Mouse (Mus musculus): ENCODE data around the gene A930017K11Rik.

A930017K11Rik gene

DNA sequence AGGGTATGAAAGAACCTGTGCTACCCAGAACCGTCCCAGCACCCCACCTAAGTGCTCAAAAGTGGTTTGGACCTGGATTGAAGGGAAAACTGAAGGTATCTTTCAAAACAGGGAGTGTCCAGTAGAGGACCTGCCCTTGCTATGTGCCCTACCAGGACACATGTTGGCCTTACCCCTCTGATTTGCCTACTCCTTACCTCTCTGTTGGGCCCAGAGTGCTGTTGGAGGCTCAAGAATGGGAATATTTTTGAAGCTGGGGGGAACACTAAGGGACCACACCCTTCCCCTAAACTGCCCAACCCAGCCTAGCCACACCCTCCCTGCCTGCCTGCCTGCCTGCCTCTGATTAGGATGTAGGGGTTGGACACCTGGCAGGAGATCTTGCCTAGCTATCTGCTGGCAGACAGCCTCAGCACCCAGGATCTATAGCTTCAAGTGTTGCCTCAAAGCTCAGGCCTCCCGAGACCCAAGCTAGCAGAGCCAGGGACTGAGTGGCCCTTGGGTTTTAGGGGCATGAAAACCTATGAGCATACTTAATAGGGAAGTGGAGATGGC, 9.7 kb downstream of the A930017K11Rik start:
- in situ Hi-C loops (cut with MboI; ENCODE audit: unreplicated experiment in 2 of 2), result no loop called here

DNA sequence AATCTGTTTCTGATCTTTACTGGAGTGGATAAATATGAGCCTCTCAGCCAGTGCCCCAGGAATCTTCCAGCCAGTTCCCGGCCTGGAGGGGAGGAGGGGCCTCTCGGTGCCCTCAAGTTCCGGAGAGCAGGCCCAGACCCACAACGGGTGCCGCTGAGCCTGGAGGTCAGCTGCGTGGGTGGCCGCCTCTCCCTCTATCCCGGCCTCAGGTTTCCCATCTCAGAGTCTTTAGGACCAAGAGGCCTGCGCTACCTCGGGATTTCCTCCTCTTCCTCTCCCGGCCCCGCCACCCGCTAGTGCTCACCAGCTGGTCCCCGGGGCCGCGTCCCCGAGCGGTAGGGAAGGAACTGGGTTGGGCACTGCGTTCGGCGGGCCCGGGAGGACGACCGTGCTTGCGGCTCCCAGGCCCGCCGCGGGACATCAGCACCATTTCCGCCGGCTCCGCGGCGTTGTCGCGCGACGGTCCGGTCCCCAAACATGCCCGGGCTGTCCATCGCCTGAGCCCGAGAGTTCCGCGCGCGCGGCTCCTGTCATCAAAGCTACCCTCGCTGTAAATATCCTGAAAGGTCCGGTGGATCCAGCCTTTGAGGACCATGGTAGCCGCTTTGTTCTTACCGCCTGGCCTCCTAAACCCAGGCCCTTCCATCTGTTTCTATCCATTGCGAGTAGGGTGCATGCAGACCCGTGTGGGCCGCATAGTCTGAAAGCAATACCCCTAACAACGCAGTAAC, 10.7 kb downstream of the A930017K11Rik start:
- in situ Hi-C loops (cut with MboI; ENCODE audit: unreplicated experiment in 2 of 2), result no loop called here

DNA sequence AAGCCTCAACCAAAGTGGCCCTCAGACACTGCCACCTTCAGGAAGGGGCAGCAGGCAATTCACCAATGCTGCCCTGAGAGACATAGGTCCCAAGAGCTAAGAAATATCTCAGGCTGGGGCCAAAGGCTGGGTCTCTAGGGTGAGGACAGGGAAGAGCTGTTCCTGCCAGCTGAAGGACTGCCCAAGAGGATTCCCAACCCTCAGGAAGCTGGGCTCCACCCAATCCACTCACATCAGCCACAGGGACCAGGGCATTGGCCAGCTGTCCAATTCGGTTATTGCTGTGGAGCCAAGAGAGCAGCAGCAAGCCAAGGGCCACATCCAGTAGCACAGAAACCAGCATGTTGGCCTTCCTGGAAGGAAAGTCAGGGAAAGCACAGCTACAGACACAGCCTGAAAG, 17.8 kb downstream of the A930017K11Rik start:
- in situ Hi-C loops (cut with MboI; ENCODE audit: unreplicated experiment in 2 of 2), result no loop called here

DNA sequence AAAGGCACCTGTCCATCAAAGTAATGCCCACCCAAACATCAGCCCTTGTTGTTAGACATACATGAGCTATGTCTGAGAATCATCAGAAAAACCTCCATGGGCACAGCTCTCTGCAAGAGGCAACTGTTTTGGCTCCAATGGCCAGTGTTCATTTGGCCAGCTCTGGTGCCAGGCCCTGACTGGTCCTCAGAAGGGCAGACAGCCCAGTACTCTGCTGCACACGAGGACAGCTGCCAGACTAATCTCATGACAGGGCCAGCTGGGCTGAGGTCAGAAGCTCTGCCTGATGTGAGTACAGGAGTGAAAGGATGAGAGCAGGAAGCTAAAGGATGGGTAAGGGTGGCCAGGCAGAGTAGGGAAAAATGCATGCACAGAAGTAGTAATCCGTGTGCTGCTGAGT, 27.0 kb downstream of the A930017K11Rik start:
- in situ Hi-C loops (cut with MboI; ENCODE audit: unreplicated experiment in 2 of 2), result no loop called here

DNA sequence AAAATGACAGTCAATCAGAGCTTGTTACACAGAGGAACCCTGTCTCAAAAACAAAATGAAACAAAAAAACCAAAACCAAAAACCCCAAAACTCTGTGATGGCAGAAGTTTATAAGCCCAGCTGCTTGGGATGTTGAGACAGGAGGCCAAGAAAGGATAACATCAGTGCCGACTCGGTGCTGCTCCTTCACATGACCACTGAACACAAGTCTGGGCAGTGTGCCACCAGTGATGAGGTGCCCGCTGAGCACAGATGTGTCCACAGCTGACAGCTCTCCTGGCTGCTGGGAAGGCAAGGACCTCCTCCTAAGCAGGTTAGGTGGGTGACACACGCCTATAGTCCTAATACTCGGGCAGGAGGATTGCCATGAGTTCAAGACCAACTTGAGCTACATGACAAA, 30.2 kb downstream of the A930017K11Rik start:
- in situ Hi-C loops (cut with MboI; ENCODE audit: unreplicated experiment in 2 of 2), result no loop called here

DNA sequence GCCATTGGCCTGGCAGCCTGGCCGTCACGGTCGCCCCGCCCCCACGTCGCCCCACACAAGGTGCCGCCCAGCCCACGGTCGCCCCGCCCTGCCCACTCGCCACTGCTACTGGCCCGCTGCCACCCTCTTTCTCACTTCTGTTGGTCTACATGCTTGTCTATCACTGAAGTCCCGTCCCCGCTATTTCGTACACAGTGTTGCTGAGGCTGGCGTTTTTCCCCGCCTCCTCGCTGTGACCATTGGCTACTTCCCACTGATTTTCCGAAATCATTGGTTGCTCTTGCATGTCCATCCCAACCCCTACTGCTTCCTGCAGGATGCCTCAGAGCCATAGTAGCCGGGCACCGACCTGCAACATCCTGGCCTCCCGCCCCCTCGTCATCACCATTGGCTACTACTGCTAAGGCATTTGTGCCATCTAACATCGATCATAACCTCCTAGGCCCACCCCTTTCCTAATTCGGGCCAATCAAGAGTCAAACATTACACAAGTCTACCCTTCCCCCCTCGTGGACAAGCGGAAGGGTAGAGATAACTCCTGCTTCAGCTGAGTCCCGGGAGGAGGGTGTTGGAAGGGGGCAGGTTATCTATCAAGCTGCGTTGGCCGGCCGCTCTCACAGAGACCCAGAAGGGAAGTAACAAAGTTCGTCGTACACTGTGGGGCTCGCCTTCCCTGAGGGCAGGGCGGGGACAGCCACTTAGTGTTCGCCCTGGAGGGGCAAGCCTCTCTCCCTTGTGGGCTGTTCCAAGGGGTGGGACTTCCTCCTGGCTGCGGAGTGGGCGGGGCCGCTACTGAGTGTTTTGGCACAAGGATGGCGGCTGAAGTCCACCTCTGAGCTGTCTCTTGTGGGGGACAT, 32.4 kb downstream of the A930017K11Rik start:
- in situ Hi-C loops (cut with MboI; ENCODE audit: unreplicated experiment in 2 of 2), result no loop called here

GRCm38 (mm10) chr17:25919144-25919785, 33.1 kb downstream of the A930017K11Rik start, which contains the start of gene Rab40c:
Rab40c (minus strand) TSS chr17:25919727.
- in situ Hi-C loops (cut with MboI; ENCODE audit: unreplicated experiment in 2 of 2), result no loop called here

DNA sequence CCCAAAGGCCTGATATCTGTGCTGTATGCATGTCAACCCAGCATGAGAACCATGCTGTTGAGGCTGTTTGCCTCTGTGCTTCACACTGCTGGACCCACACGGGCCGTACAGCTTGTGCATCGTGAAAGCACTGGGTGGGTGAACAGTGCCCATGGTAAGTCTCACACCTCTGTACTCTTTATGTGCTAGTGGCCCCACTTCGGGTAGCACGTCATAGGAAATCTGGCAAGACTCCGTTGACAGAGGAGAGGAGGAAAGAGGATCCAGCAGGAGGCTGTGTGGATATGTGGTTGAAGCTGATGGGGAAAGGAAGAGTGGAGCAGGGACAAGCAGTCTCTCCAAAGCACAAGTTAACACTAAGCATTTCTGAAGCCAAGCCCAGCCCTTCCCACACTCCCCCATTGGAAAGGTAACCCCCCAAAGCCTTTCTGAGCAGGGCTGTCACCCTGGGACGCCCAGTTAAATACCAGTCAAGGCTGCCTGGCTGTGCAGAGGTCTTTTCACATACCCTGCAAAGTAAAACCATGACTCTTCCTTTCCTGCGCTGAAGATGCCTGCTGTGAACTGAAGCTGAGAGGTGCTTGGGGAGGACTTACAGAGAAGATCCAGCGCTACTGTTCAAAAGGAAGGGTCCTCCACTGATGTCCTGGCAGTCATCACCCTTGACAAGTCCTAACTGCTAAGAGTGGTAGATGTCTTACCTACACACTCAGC, 34.2 kb downstream of the A930017K11Rik start:
- in situ Hi-C loops (cut with MboI; ENCODE audit: unreplicated experiment in 2 of 2), result no loop called here

- in situ Hi-C loops (cut with MboI; ENCODE audit: unreplicated experiment in 2 of 2), result no loop called here
Observed at GRCm38 (mm10) chr17:25916931-25917647, 35.3 kb downstream of the A930017K11Rik start.

GRCm38 (mm10) chr17:25914295-25914694, 38.1 kb downstream of the A930017K11Rik start:
- in situ Hi-C loops (cut with MboI; ENCODE audit: unreplicated experiment in 2 of 2), result no loop called here

DNA sequence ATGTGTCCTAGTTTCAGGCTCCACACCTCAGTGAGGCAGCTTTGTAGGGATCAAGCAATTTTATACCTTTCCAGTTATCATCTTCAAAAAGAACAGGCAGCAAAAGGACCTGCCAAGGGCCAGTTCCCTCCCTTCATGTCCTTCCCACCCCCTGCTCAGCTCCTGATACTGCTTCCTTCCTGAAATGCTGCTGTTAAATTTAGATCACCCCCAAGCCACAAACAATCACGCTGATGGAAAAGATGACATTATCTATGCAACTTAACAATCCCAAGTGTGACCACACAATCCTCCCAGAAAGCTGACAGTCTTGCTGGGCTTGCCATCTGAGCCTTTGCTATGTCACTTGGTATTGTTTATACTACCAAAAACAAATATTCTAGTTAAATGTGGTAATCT, 38.5 kb downstream of the A930017K11Rik start:
- in situ Hi-C loops (cut with MboI; ENCODE audit: unreplicated experiment in 2 of 2), result no loop called here

DNA sequence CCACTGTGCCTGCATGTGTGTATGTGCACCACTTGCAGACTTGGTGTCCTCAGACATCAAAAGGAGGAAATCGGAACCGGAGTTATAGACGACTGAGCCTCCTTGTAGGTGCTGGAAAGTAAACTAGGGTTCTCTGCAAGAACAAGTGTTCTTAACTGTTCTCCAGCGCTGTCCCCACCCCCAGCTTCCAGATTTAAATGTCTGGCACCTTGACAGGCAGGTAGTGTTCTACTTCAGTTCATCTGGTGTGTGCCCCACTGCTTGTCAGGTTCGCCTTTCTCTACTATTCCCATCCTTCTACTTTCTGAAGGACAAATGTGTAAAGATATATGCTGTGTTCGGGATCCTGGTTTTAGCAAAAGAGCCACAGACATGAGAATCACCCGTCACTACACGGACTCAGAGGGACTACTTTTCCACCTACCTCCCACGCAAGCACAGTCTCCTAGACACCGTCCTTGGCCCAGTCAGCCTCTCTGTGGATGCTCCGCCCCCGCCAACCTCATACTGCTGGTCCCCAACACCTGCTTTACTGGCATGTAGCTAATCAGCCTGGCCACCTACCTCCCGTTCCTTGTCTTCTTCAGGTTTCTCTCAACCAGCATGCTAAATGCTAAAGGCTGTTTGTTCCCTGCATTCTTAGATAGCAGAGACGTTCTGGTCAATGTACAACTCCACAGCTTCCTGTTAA, 39.0 kb downstream of the A930017K11Rik start:
- in situ Hi-C loops (cut with MboI; ENCODE audit: unreplicated experiment in 2 of 2), result no loop called here

GRCm38 (mm10) chr17:25911816-25912215, 40.5 kb downstream of the A930017K11Rik start:
- in situ Hi-C loops (cut with MboI; ENCODE audit: unreplicated experiment in 2 of 2), result no loop called here

GRCm38 (mm10) chr17:25907640-25908039, 44.7 kb downstream of the A930017K11Rik start:
- in situ Hi-C loops (cut with MboI; ENCODE audit: unreplicated experiment in 2 of 2), result no loop called here

DNA sequence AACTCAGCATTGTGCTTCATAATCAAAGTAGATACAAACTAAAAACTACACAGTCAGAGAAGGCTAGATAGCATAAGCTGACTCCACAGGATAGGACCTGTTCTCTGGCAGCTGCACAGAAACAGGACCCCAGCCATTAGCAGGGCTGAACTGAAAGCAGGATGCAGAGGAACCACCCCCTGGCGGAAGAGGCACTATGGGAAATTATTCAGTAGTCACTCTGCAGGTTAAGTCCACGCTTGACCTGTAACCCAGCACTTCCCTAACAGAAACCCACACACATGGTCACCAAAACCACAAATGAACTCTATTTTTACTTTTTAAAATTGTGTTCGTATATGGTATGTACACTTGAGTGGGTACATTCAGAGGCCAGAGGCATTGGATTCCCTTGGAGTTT, 49.3 kb downstream of the A930017K11Rik start:
- in situ Hi-C loops (cut with MboI; ENCODE audit: unreplicated experiment in 2 of 2), result no loop called here

DNA sequence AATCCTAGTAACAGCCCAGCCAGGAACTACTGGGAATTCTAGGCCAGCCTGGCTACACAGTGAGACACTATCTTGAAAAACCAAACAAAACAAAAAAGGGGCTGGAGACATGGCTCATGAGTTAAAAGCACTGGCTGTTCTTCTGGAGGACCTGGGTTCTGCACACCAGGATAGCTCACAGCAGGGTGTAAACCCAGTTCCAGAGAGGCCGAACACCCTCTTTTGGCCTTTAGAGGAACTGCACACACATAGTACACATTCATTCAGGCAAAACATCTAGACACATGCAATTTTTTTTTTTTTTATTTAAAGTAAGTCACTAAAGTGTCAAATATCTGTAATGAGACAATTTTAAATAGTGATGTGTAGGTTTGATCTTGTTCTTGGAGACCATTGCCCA, 52.2 kb downstream of the A930017K11Rik start:
- in situ Hi-C loops (cut with MboI; ENCODE audit: unreplicated experiment in 2 of 2), result no loop called here
